Mouse (Mus musculus): ENCODE results near the gene Ankrd13b.

DNA sequence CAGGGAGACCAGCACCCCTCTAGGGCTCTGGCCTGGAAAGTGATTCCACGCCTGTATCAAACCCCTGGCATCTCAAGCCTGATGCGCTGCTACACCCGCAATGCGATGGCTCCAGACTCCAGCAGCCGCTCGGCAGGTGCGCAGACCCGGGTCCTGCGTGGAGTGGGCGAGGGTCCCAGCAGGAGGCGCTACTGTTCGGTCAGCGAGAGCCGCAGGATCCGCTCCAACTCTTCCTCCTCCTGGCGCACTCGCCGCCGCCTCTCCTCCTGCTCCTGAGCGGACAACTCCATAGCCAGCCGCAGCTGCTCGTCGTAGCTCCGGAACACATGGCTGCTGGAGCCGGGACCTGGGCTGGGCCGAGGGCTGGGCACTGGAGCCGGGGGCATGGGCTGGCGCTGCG is 18.1 kb downstream of the Ankrd13b start:
- TF ChIP-seq CTCF (IDR thresholded peaks at IDR 0.05 in 2 of 3, conservative IDR thresholded peaks at IDR 0.05 in 1 of 3; ENCODE audit: control insufficient read depth in 1 of 3, insufficient read depth in 1 of 3, low read depth in 2 of 3, low read length in 3 of 3, poor library complexity in 1 of 3, severe bottlenecking in 1 of 3) (peak; percentile 8 to 59 (median 25); a peak in 4 of 6 replicates), UBTF (IDR thresholded peaks at IDR 0.05; ENCODE audit: borderline replicate concordance, insufficient read depth, low read depth, low read length) (no peak), CHD2 (IDR thresholded peaks at IDR 0.05; ENCODE audit: low read length) (no peak), BHLHE40 (IDR thresholded peaks at IDR 0.05; ENCODE audit: borderline replicate concordance, low read depth, low read length) (no peak), MYC (IDR thresholded peaks at IDR 0.05; ENCODE audit: low read depth, low read length) (no peak), NRF1 (IDR thresholded peaks at IDR 0.05; ENCODE audit: insufficient read depth, low read depth, low read length, poor library complexity, severe bottlenecking) (no peak)
